Mouse (Mus musculus) CH12.LX (cell line): ENCODE measurements at regions not wholly inside any gene's neighbourhood (a gene's known extent, or its start where the extent isn't known, plus 50 kb on each side); places are given as distances from the start of the nearest gene placed in this dataset.

ENCODE experiments used
- DNase-seq: peaks from one replicate; pipeline ENCODE4 v3.0.0-alpha.2; 2013; ENCODE audit errors: extremely low read depth
- H3K27ac ChIP-seq: 2 replicates; pipeline ENCODE4 v1.5.1; 2012; ENCODE audit warnings: low read depth, mild to moderate bottlenecking, control low read depth, moderate library complexity; ENCODE audit not compliant: insufficient read depth
- H3K27me3 ChIP-seq: replicated peaks from 2 replicates; pipeline ENCODE3; 2012; ENCODE audit warnings: inconsistent platforms
- H3K36me3 ChIP-seq, 2 experiments: replicated peaks in 1 of 2; 2 replicates each; pipeline versions ENCODE3 to v1.6.1; 2012; ENCODE audit warnings: inconsistent platforms in 1 of 2, low read length in 1 of 2, mild to moderate bottlenecking in 1 of 2, mixed read lengths in 1 of 2, moderate library complexity in 1 of 2; ENCODE audit not compliant: control insufficient read depth in 1 of 2, insufficient read depth in 1 of 2
- H3K4me1 ChIP-seq, 2 experiments: 2 replicates each; pipeline ENCODE4 v1.6.1; 2012; ENCODE audit warnings: inconsistent platforms in 1 of 2, moderate library complexity in 1 of 2; ENCODE audit not compliant: insufficient read depth in 2 of 2, control insufficient read depth in 1 of 2
- H3K4me2 ChIP-seq: 2 replicates; pipeline ENCODE4 v1.6.1; 2012; ENCODE audit warnings: low read depth, mild to moderate bottlenecking, control low read depth; ENCODE audit not compliant: poor library complexity, insufficient read depth, severe bottlenecking
- H3K4me3 ChIP-seq, 3 experiments: fragments of 150-350 bp in 1 of 3; sonication (generic) in 1 of 3; replicated peaks in 1 of 3; 2 replicates each; pipeline versions ENCODE3 to v1.5.1; 2011 to 2012; ENCODE audit warnings: low read depth in 2 of 3, low read length in 2 of 3, mild to moderate bottlenecking in 2 of 3, moderate library complexity in 2 of 3, control low read depth in 1 of 3, improper control_type of control experiment in 1 of 3, inconsistent platforms in 1 of 3, mixed read lengths in 1 of 3; ENCODE audit not compliant: poor library complexity in 1 of 3
- H3K79me2 ChIP-seq: replicated peaks from 2 replicates; pipeline ENCODE4 v1.6.1; 2012; ENCODE audit warnings: mild to moderate bottlenecking, moderate library complexity; ENCODE audit not compliant: control insufficient read depth, poor library complexity, insufficient read depth, severe bottlenecking; ENCODE audit errors: extremely low read depth
- H3K9ac ChIP-seq: 2 replicates; pipeline ENCODE4 v1.6.1; 2012; ENCODE audit warnings: low read depth, mild to moderate bottlenecking, control low read depth, moderate library complexity; ENCODE audit not compliant: insufficient read depth
- H3K9me3 ChIP-seq: replicated peaks from 2 replicates; pipeline ENCODE3; 2012; ENCODE audit warnings: low read length, inconsistent platforms, mixed read lengths
- BHLHE40 ChIP-seq: IDR thresholded peaks from 2 replicates; pipeline ENCODE4 v1.6.1; 2011; ENCODE audit warnings: mild to moderate bottlenecking, low read depth, low read length, improper control_type of control experiment
- CHD1 ChIP-seq: IDR thresholded peaks from 2 replicates; pipeline ENCODE4 v1.6.1; 2012; ENCODE audit warnings: low read depth, low read length, improper control_type of control experiment, inconsistent platforms
- CHD2 ChIP-seq: IDR thresholded peaks from 2 replicates; pipeline ENCODE4 v1.6.1; 2011; ENCODE audit warnings: low read length, improper control_type of control experiment
- E2F4 ChIP-seq: IDR thresholded peaks from 2 replicates; pipeline ENCODE4 v1.6.1; 2011; ENCODE audit warnings: low read depth, low read length, improper control_type of control experiment; ENCODE audit not compliant: insufficient replicate concordance
- ELF1 ChIP-seq: IDR thresholded peaks from 2 replicates; pipeline ENCODE4 v1.6.1; 2014; ENCODE audit warnings: low read depth, mild to moderate bottlenecking, inconsistent platforms, low read length, improper control_type of control experiment
- EP300 ChIP-seq: IDR thresholded peaks from 2 replicates; pipeline ENCODE4 v1.6.1; 2011; ENCODE audit warnings: low read length, improper control_type of control experiment
- ETS1 ChIP-seq: conservative IDR thresholded peaks from 2 replicates; pipeline ENCODE4 v1.6.1; 2012; ENCODE audit warnings: low read depth, mild to moderate bottlenecking, inconsistent platforms, low read length, improper control_type of control experiment, moderate library complexity
- GABPA ChIP-seq: IDR thresholded peaks from 2 replicates; pipeline ENCODE4 v1.6.1; 2012; ENCODE audit warnings: low read depth, low read length, improper control_type of control experiment, inconsistent platforms; ENCODE audit not compliant: insufficient replicate concordance
- HCFC1 ChIP-seq: IDR thresholded peaks from 2 replicates; pipeline ENCODE4 v1.6.1; 2012; ENCODE audit warnings: low read depth, mild to moderate bottlenecking, inconsistent platforms, low read length, improper control_type of control experiment
- IRF4 ChIP-seq: IDR thresholded peaks from 2 replicates; pipeline ENCODE4 v1.6.1; 2014; ENCODE audit warnings: low read depth, mild to moderate bottlenecking, inconsistent platforms, low read length, improper control_type of control experiment
- MAFK ChIP-seq: IDR thresholded peaks from 2 replicates; pipeline ENCODE4 v1.6.1; 2011; ENCODE audit warnings: low read length, improper control_type of control experiment; ENCODE audit not compliant: insufficient replicate concordance
- MAX ChIP-seq: IDR thresholded peaks from 2 replicates; pipeline ENCODE4 v1.6.1; 2011; ENCODE audit warnings: low read length, improper control_type of control experiment
- MAZ ChIP-seq: IDR thresholded peaks from 2 replicates; pipeline ENCODE4 v1.6.1; 2012; ENCODE audit warnings: low read depth, mild to moderate bottlenecking, inconsistent platforms, low read length, improper control_type of control experiment, moderate library complexity
- MEF2A ChIP-seq: IDR thresholded peaks from 2 replicates; pipeline ENCODE4 v1.6.1; 2014; ENCODE audit warnings: low read depth, mild to moderate bottlenecking, inconsistent platforms, low read length, improper control_type of control experiment, borderline replicate concordance
- MXI1 ChIP-seq: IDR thresholded peaks from 2 replicates; pipeline ENCODE4 v1.6.1; 2011; ENCODE audit warnings: mild to moderate bottlenecking, low read depth, low read length, improper control_type of control experiment
- NRF1 ChIP-seq: IDR thresholded peaks from 2 replicates; pipeline ENCODE4 v1.6.1; 2014; ENCODE audit warnings: low read depth, mild to moderate bottlenecking, inconsistent platforms, low read length, improper control_type of control experiment, moderate library complexity
- PAX5 ChIP-seq: IDR thresholded peaks from 2 replicates; pipeline ENCODE4 v1.6.1; 2012; ENCODE audit warnings: low read length, inconsistent platforms, mixed read lengths
- POLR2A ChIP-seq: IDR thresholded peaks from 2 replicates; pipeline ENCODE4 v1.6.1; 2011; ENCODE audit warnings: low read depth, mild to moderate bottlenecking, improper control_type of control experiment, low read length
- POLR2AphosphoS2 ChIP-seq: IDR thresholded peaks from 2 replicates; pipeline ENCODE4 v1.6.1; 2011; ENCODE audit warnings: low read depth, low read length, improper control_type of control experiment
- RAD21 ChIP-seq: IDR thresholded peaks from 2 replicates; pipeline ENCODE4 v1.6.1; 2011; ENCODE audit warnings: low read depth, mild to moderate bottlenecking, low read length, improper control_type of control experiment, moderate library complexity
- SMC3 ChIP-seq: IDR thresholded peaks from 2 replicates; pipeline ENCODE4 v1.6.1; 2011; ENCODE audit warnings: low read depth, low read length, improper control_type of control experiment
- TBP ChIP-seq: conservative IDR thresholded peaks from 2 replicates; pipeline ENCODE4 v1.6.1; 2011; ENCODE audit warnings: low read depth, low read length, improper control_type of control experiment
- TCF12 ChIP-seq: IDR thresholded peaks from 2 replicates; pipeline ENCODE4 v1.6.1; 2014; ENCODE audit warnings: low read depth, mild to moderate bottlenecking, inconsistent platforms, low read length, improper control_type of control experiment
- USF1 ChIP-seq: IDR thresholded peaks from 2 replicates; pipeline ENCODE4 v1.6.1; 2014; ENCODE audit warnings: low read depth, mild to moderate bottlenecking, inconsistent platforms, low read length, improper control_type of control experiment
- USF2 ChIP-seq: conservative IDR thresholded peaks from 2 replicates; pipeline ENCODE4 v1.6.1; 2011; ENCODE audit warnings: low read depth, low read length, improper control_type of control experiment
- ZMIZ1 ChIP-seq: IDR thresholded peaks from 2 replicates; pipeline ENCODE4 v1.6.1; 2012; ENCODE audit warnings: low read depth, mild to moderate bottlenecking, inconsistent platforms, low read length, improper control_type of control experiment
- ZNF384 ChIP-seq: IDR thresholded peaks from 2 replicates; pipeline ENCODE4 v1.6.1; 2012; ENCODE audit warnings: low read depth, low read length, improper control_type of control experiment, inconsistent platforms
- dilution Hi-C: fragments of 300-500 bp; cut with MboI; formaldehyde crosslinking; loops from 2 replicates; pipeline ENCODE4 v1.14.3; 2020; ENCODE audit warnings: low sequenced_read_pairs; ENCODE audit not compliant: extremely low pct_unique_long_range_greater_than_20kb, extremely low pct_ligation_motif_present
- in situ Hi-C: fragments of 300-500 bp; cut with MboI; formaldehyde crosslinking; loops from 3 replicates; pipeline ENCODE4 v1.14.3; 2019; ENCODE audit warnings: low sequenced_read_pairs, low pct_ligation_motif_present, low pct_unique_long_range_greater_than_20kb, mixed read lengths

GRCm38 (mm10) chr12:106928389-106928788 lies 560.0 kb upstream of the 3110018I06Rik start:
- no peak for TF ChIP-seq PAX5
- TF ChIP-seq MAX = no peak
- no peak for TF ChIP-seq MXI1
- no peak for TF ChIP-seq HCFC1
- TF ChIP-seq ZNF384 = no peak
- TF ChIP-seq RAD21 = no peak
- no peak for TF ChIP-seq NRF1
- no peak for TF ChIP-seq EP300
- no peak for TF ChIP-seq ETS1
- no peak for TF ChIP-seq SMC3
- no peak for TF ChIP-seq TCF12
- no peak for TF ChIP-seq CHD1
- no peak for TF ChIP-seq POLR2A
- TF ChIP-seq BHLHE40 = no peak
- TF ChIP-seq MAFK = no peak
- TF ChIP-seq E2F4 = no peak
- TF ChIP-seq MEF2A = no peak
- TF ChIP-seq POLR2AphosphoS2 = no peak
- TF ChIP-seq ELF1 = no peak
- in situ Hi-C loops = no loop called here

GRCm38 (mm10) chr12:106929161-106929560 lies 559.3 kb upstream of the 3110018I06Rik start:
- no peak for DNase-seq
- H3K9ac ChIP-seq = no peak overlapping the region
- no peaks in the 10 kb centered on the region for H3K79me2 ChIP-seq
- no peak overlapping the region for H3K4me3 ChIP-seq
- H3K4me2 ChIP-seq = no peak overlapping the region
- H3K27me3 ChIP-seq = no peaks in the 10 kb centered on the region
- H3K4me1 ChIP-seq = no peaks in the 10 kb centered on the region
- peaks cover 84% of the 10 kb centered on the region for H3K9me3 ChIP-seq
- dilution Hi-C loops (no loop called here), in situ Hi-C loops (no loop called here)
- TF ChIP-seq USF1 (no peak), TBP (no peak), ZMIZ1 (no peak), TCF12 (no peak), IRF4 (no peak), RAD21 (no peak), MAZ (no peak), POLR2A (no peak), CHD2 (no peak), GABPA (no peak), HCFC1 (no peak), CHD1 (no peak), POLR2AphosphoS2 (no peak), USF2 (no peak)
- H3K36me3 ChIP-seq = no peaks in the 10 kb centered on the region
- H3K27ac ChIP-seq = no peak overlapping the region

More at GRCm38 (mm10) chr12:106928389-106928788, 560.0 kb upstream of the 3110018I06Rik start:
- H3K9ac ChIP-seq = no peak overlapping the region
- H3K9me3 ChIP-seq = peaks cover 88% of the 10 kb centered on the region
- H3K4me3 ChIP-seq = no peak overlapping the region
- no peak overlapping the region for H3K4me2 ChIP-seq
- H3K79me2 ChIP-seq = no peaks in the 10 kb centered on the region
- dilution Hi-C loops = no loop called here
- H3K4me1 ChIP-seq = no peaks in the 10 kb centered on the region
- H3K36me3 ChIP-seq = no peaks in the 10 kb centered on the region
- H3K27ac ChIP-seq = no peak overlapping the region
- no peak for DNase-seq
- no peaks in the 10 kb centered on the region for H3K27me3 ChIP-seq
